Mouse (Mus musculus) brain, embryonic 14.5 days (tissue): ENCODE data around the gene Palm.

Experiments
- CTCF ChIP-seq: fragments of 200-500 bp; IDR thresholded peaks from 2 replicates; pipeline ENCODE4 v1.5.1; 2012; ENCODE audit warnings: inconsistent platforms, mild to moderate bottlenecking, moderate library complexity, borderline replicate concordance; ENCODE audit not compliant: insufficient read depth, insufficient read length; ENCODE audit errors: extremely low read depth
- POLR2A ChIP-seq: fragments of 200-500 bp; IDR thresholded peaks from 2 replicates; pipeline ENCODE4 v1.6.1; 2012; ENCODE audit warnings: mild to moderate bottlenecking, inconsistent platforms, borderline replicate concordance; ENCODE audit not compliant: poor library complexity, insufficient read depth, insufficient read length, severe bottlenecking; ENCODE audit errors: extremely low read depth

GRCm38 (mm10) chr10:79857894-79858293 is 64.5 kb downstream of the Palm start:
- TF ChIP-seq POLR2A, result no peak
- TF ChIP-seq CTCF, result no peak
